Mouse (Mus musculus) adrenal gland, postnatal 4 days (tissue): Measurements from ENCODE around the gene Miip. TPM values are rescaled to one million over a fixed set of nuclear protein-coding genes. Genes with fewer than 3 reads are reported as not detected.

Experiments used
- total RNA-seq, 2 experiments: library from RNA; stranded (reverse); gene quantifications; 2 replicates each; pipeline ENCODE4 v1.2.3; 2021

Gene Miip
- total RNA-seq, 2 experiments from 2014 or later = 40.8 to 42.6 TPM

Other genes starting within 250 kb of the Miip start
- 1 to 10 TPM; 4.4 to 4.6 TPM for gene Zfp979, start 226.3 kb downstream of the Miip start, total RNA-seq
- gene Zfp534, start 166.3 kb downstream of the Miip start, total RNA-seq = under 1 TPM; 0.53 to 0.65 TPM
- gene Zfp984, start 59.0 kb downstream of the Miip start, total RNA-seq = 1 to 10 TPM; 7.1 to 7.5 TPM
- 10 to 100 TPM; 29.6 to 29.9 TPM for gene Zfp933, start 20.4 kb downstream of the Miip start, total RNA-seq
- gene Fv1, start 163 bp upstream of the Miip start, total RNA-seq = 1 to 10 TPM; 7.6 to 8.2 TPM
- gene Mfn2, start 35.9 kb upstream of the Miip start, total RNA-seq = 100 to 1,000 TPM; 140 to 144 TPM
- 10 to 100 TPM; 39.5 to 46.6 TPM for gene Plod1, start 68.0 kb upstream of the Miip start, total RNA-seq
- 10 to 100 TPM; 52.3 to 53.8 TPM for gene 2510039O18Rik, start 72.1 kb upstream of the Miip start, total RNA-seq
- gene Nppb, start 117.0 kb upstream of the Miip start, total RNA-seq = under 1 TPM; 0.39 to 0.56 TPM
- not detected for gene Nppa, start 131.9 kb upstream of the Miip start, total RNA-seq
- gene Clcn6, start 170.0 kb upstream of the Miip start, total RNA-seq = 10 to 100 TPM; 21.0 to 23.6 TPM
- 10 to 100 TPM; 47.0 to 56.6 TPM for gene Mthfr, start 170.3 kb upstream of the Miip start, total RNA-seq
- gene Agtrap, start 219.2 kb upstream of the Miip start, total RNA-seq = 10 to 100 TPM; 77.6 to 83.7 TPM